Mouse (Mus musculus): ENCODE measurements at regions not wholly inside any gene's neighbourhood (a gene's known extent, or its start where the extent isn't known, plus 50 kb on each side); places are given as distances from the start of the nearest gene placed in this dataset.
"Not testable (repeated sequence)": the region's sequence is repeated elsewhere in the genome, so short reads cannot be mapped to it uniquely, and the experiment has no call there.

- DNase-seq: no peak
These were observed 743.1 kb downstream of the Kcna4 start for GRCm38 (mm10) chr2:108033328-108034182.

- no peak for DNase-seq
These were observed 744.4 kb downstream of the Kcna4 start for GRCm38 (mm10) chr2:108034882-108035281.

GRCm38 (mm10) chr2:108042086-108042485 lies 751.6 kb downstream of the Kcna4 start:
- no peak for DNase-seq

GRCm38 (mm10) chr2:108044885-108045284 lies 754.4 kb downstream of the Kcna4 start:
- DNase-seq: no peak

- no peak for DNase-seq
These were observed 755.6 kb downstream of the Kcna4 start for GRCm38 (mm10) chr2:108045997-108046396.

- DNase-seq: not testable (repeated sequence)
These were observed 772.3 kb downstream of the Kcna4 start for GRCm38 (mm10) chr2:108062751-108063150.

GRCm38 (mm10) chr2:108083911-108084310 lies 793.5 kb downstream of the Kcna4 start:
- DNase-seq: no peak

- DNase-seq: no peak
These were observed 799.8 kb downstream of the Kcna4 start for GRCm38 (mm10) chr2:108090266-108090665.

GRCm38 (mm10) chr2:108097026-108097425 lies 806.6 kb downstream of the Kcna4 start:
- DNase-seq: no peak

GRCm38 (mm10) chr2:108110140-108110539 lies 819.7 kb downstream of the Kcna4 start:
- DNase-seq: no peak

- no peak for DNase-seq
These were observed 855.3 kb downstream of the Kcna4 start for GRCm38 (mm10) chr2:108145694-108146093.

- no peak for DNase-seq
These were observed 857.8 kb downstream of the Kcna4 start for GRCm38 (mm10) chr2:108148221-108148620.

GRCm38 (mm10) chr2:108156189-108156588 lies 865.8 kb downstream of the Kcna4 start:
- no peak for DNase-seq

- DNase-seq: no peak
These were observed 867.3 kb downstream of the Kcna4 start for GRCm38 (mm10) chr2:108157731-108158130.

- no peak for DNase-seq
These were observed 867.9 kb downstream of the Kcna4 start for GRCm38 (mm10) chr2:108158311-108158710.

GRCm38 (mm10) chr2:108160865-108161264 lies 870.4 kb downstream of the Kcna4 start:
- DNase-seq: no peak

GRCm38 (mm10) chr2:108165085-108165484 lies 874.6 kb downstream of the Kcna4 start:
- no peak for DNase-seq

Measured in B cell, adult 2 months (primary cell).